Mouse (Mus musculus) neural tube, embryonic 11.5 days (tissue): ENCODE measurements at regions not wholly inside any gene's neighbourhood (a gene's known extent, or its start where the extent isn't known, plus 50 kb on each side); places are given as distances from the start of the nearest gene placed in this dataset.

ENCODE experiments used
- ATAC-seq: fragments of 200-750 bp; cut with Nextera tagmentation; 2 replicates; pipeline ENCODE4 v1.8.0; 2017; ENCODE audit warnings: moderate number of reproducible peaks, mild to moderate bottlenecking, moderate TSS enrichment, moderate library complexity; ENCODE audit not compliant: insufficient read depth, low FRiP score, low TSS enrichment
- DNase-seq: peaks from one replicate; pipeline ENCODE4 v3.0.0-alpha.2; 2015; ENCODE audit warnings: low spot score
- H3K27ac ChIP-seq: fragments of 300-500 bp; sonication (generic); 2 replicates; pipeline ENCODE4 v1.5.1; 2014; ENCODE audit warnings: low read depth, mild to moderate bottlenecking, low read length
- H3K27me3 ChIP-seq: fragments of 300-500 bp; sonication (generic); 2 replicates; pipeline ENCODE4 v1.6.1; 2014; ENCODE audit warnings: mild to moderate bottlenecking, low read length, mixed read lengths; ENCODE audit not compliant: control insufficient read depth, insufficient read depth
- H3K36me3 ChIP-seq: fragments of 300-500 bp; sonication (generic); 2 replicates; pipeline ENCODE4 v1.6.1; 2014; ENCODE audit warnings: mild to moderate bottlenecking, low read length, moderate library complexity, mixed read lengths; ENCODE audit not compliant: control insufficient read depth, insufficient read depth
- H3K4me1 ChIP-seq: fragments of 300-500 bp; sonication (generic); 2 replicates; pipeline ENCODE4 v1.6.1; 2014; ENCODE audit warnings: low read length, mixed read lengths; ENCODE audit not compliant: control insufficient read depth, insufficient read depth
- H3K4me2 ChIP-seq: fragments of 300-500 bp; sonication (generic); 2 replicates; pipeline ENCODE4 v1.6.1; 2014; ENCODE audit warnings: low read depth, mild to moderate bottlenecking, moderate library complexity
- H3K4me3 ChIP-seq: fragments of 300-500 bp; sonication (generic); 2 replicates; pipeline ENCODE4 v1.5.1; 2014; ENCODE audit warnings: low read depth, low read length
- H3K9ac ChIP-seq: fragments of 300-500 bp; sonication (generic); 2 replicates; pipeline ENCODE4 v1.6.1; 2014; ENCODE audit warnings: mild to moderate bottlenecking, low read length
- H3K9me3 ChIP-seq: fragments of 300-500 bp; sonication (generic); 2 replicates; pipeline ENCODE4 v1.6.1; 2016; ENCODE audit warnings: low read length; ENCODE audit not compliant: control insufficient read depth
- WGBS: fragments of 180-500 bp; shearing (Covaris S2); extraction: QIAGEN DNeasy Blood & Tissue Kit; methylation state at CpG from one replicate; pipeline ENCODE4 v1.1.7; 2014; 5-methylcytosine and 5-hydroxymethylcytosine counted together

- DNase-seq, result no peak
- no peaks in the 10 kb centered on the region for H3K4me1 ChIP-seq
- peak overlapping the region; percentile 81 for H3K9ac ChIP-seq
- no peak; the same call in 1 of the 2 replicates for ATAC-seq
- peak overlapping the region; percentile 91 for H3K27ac ChIP-seq
- H3K4me3 ChIP-seq, result peak overlapping the region; percentile 42
- H3K36me3 ChIP-seq, result no peaks in the 10 kb centered on the region
- WGBS, result 26% methylated on average over 13 of the region's 13 CpGs
- H3K27me3 ChIP-seq, result no peaks in the 10 kb centered on the region
- H3K9me3 ChIP-seq, result no peaks in the 10 kb centered on the region
- H3K4me2 ChIP-seq, result peak overlapping the region; percentile 69
Measured at GRCm38 (mm10) chr15:36937757-36938498, 69.6 kb downstream of the Zfp706 start.

GRCm38 (mm10) chr15:36937067-36937657 lies 70.4 kb downstream of the Zfp706 start:
- Histone ChIP-seq H3K4me2 (no peak overlapping the region), H3K4me3 (no peak overlapping the region), H3K9ac (no peak overlapping the region), H3K36me3 (no peaks in the 10 kb centered on the region), H3K27me3 (no peaks in the 10 kb centered on the region), H3K9me3 (no peaks in the 10 kb centered on the region), H3K27ac (no peak overlapping the region), H3K4me1 (no peaks in the 10 kb centered on the region)
- ATAC-seq (no peak), DNase-seq (no peak)
- WGBS, result 83% methylated on average over 11 of the region's 11 CpGs

- Histone ChIP-seq H3K4me2 (no peak overlapping the region), H3K9me3 (no peaks in the 10 kb centered on the region), H3K27me3 (no peaks in the 10 kb centered on the region), H3K4me3 (no peak overlapping the region), H3K36me3 (no peaks in the 10 kb centered on the region), H3K4me1 (no peaks in the 10 kb centered on the region), H3K27ac (no peak overlapping the region), H3K9ac (no peak overlapping the region)
- 71% methylated on average over 3 of the region's 3 CpGs for WGBS
- DNase-seq (no peak), ATAC-seq (no peak)
Measured at GRCm38 (mm10) chr15:36934801-36935200, 72.8 kb downstream of the Zfp706 start.

- no peaks in the 10 kb centered on the region for H3K36me3 ChIP-seq
Measured at GRCm38 (mm10) chr15:36933581-36933991, 74.0 kb downstream of the Zfp706 start.

GRCm38 (mm10) chr15:36931460-36931859 lies 76.1 kb downstream of the Zfp706 start:
- H3K27ac ChIP-seq, result no peak overlapping the region
- H3K4me2 ChIP-seq, result no peak overlapping the region
- no peaks in the 10 kb centered on the region for H3K27me3 ChIP-seq
- no peak overlapping the region for H3K9ac ChIP-seq
- DNase-seq (no peak), ATAC-seq (no peak)
- H3K9me3 ChIP-seq, result no peaks in the 10 kb centered on the region
- no peak overlapping the region for H3K4me3 ChIP-seq
- H3K4me1 ChIP-seq, result no peaks in the 10 kb centered on the region
- no peaks in the 10 kb centered on the region for H3K36me3 ChIP-seq
- 82% methylated on average over 2 of the region's 2 CpGs for WGBS

More at GRCm38 (mm10) chr15:36933581-36933991, 74.0 kb downstream of the Zfp706 start:
- Histone ChIP-seq H3K27ac (no peak overlapping the region), H3K4me2 (no peak overlapping the region), H3K4me3 (no peak overlapping the region), H3K4me1 (no peaks in the 10 kb centered on the region), H3K27me3 (no peaks in the 10 kb centered on the region), H3K9ac (no peak overlapping the region), H3K9me3 (no peaks in the 10 kb centered on the region)
- WGBS, result 79% methylated on average over 2 of the region's 2 CpGs
- DNase-seq, result no peak
- no peak for ATAC-seq

- H3K4me1 ChIP-seq, result no peaks in the 10 kb centered on the region
- H3K36me3 ChIP-seq, result no peaks in the 10 kb centered on the region
- H3K9ac ChIP-seq, result no peak overlapping the region
- H3K4me2 ChIP-seq, result no peak overlapping the region
- WGBS, result 80% methylated on average over 6 of the region's 6 CpGs
- no peak overlapping the region for H3K4me3 ChIP-seq
- no peaks in the 10 kb centered on the region for H3K9me3 ChIP-seq
- no peak overlapping the region for H3K27ac ChIP-seq
- DNase-seq, result no peak
- H3K27me3 ChIP-seq, result no peaks in the 10 kb centered on the region
- ATAC-seq, result no peak
Measured at GRCm38 (mm10) chr15:36930433-36930832, 77.1 kb downstream of the Zfp706 start.

GRCm38 (mm10) chr15:36929786-36930185 lies 77.8 kb downstream of the Zfp706 start:
- no peak for ATAC-seq
- no peak overlapping the region for H3K4me3 ChIP-seq
- no peak for DNase-seq
- no peaks in the 10 kb centered on the region for H3K4me1 ChIP-seq
- H3K9ac ChIP-seq, result no peak overlapping the region
- WGBS, result 78% methylated on average over 2 of the region's 2 CpGs
- no peaks in the 10 kb centered on the region for H3K9me3 ChIP-seq
- H3K36me3 ChIP-seq, result no peaks in the 10 kb centered on the region
- H3K4me2 ChIP-seq, result no peak overlapping the region
- no peaks in the 10 kb centered on the region for H3K27me3 ChIP-seq
- no peak overlapping the region for H3K27ac ChIP-seq

DNA sequence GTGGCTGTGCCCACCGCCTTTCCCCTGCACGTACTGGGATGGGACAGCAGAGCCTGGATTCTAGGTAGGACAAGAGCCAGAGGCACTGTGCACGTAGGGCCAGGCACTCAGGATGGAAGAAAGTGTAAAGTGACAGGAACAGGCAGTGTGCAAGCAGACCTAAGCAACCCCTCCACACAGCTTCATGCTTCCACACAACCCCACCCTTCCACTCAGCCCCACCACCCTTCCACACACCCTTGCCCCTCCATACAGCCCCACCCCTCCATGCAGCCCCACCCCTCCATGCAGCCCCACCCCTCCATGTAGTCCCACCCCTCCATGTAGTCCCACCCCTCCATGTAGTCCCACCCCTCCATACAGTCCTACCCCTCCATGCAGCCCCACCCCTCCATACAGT lies 78.5 kb downstream of the Zfp706 start:
- Histone ChIP-seq H3K9ac (no peak overlapping the region), H3K27me3 (no peaks in the 10 kb centered on the region), H3K36me3 (no peaks in the 10 kb centered on the region), H3K27ac (no peak overlapping the region), H3K9me3 (no peaks in the 10 kb centered on the region), H3K4me2 (no peak overlapping the region), H3K4me3 (no peak overlapping the region), H3K4me1 (no peaks in the 10 kb centered on the region)
- DNase-seq (no peak), ATAC-seq (no peak)
- 91% methylated on average over 3 of the region's 3 CpGs for WGBS

GRCm38 (mm10) chr15:36928678-36929077 lies 78.9 kb downstream of the Zfp706 start:
- Histone ChIP-seq H3K36me3 (no peaks in the 10 kb centered on the region), H3K4me3 (no peak overlapping the region), H3K9ac (no peak overlapping the region), H3K4me1 (no peaks in the 10 kb centered on the region), H3K27me3 (no peaks in the 10 kb centered on the region), H3K4me2 (no peak overlapping the region), H3K9me3 (no peaks in the 10 kb centered on the region), H3K27ac (no peak overlapping the region)
- WGBS, result 89% methylated on average over 4 of the region's 4 CpGs
- no peak for DNase-seq
- no peak for ATAC-seq
